Mouse (Mus musculus): ENCODE data around the gene Wwp2.

Gene Wwp2

DNA sequence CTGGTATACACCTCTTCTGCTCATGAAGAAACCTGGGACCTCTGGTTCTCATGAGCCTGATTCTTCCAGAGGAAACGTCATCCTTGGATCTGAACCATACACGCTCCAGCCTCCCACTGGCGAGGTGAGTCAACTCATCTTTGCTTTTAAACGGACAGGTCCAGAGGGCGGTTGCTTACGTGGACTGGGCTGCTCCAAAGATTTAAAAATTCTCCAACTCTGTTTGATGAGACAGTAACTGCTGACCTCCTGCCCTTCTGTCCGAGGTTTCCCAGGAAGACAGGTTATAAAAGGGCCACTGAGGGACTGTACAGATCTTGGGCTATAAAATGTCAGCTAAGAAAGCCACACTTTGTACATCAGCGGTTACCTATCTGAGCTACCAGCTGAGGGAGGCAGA lies 5.3 kb upstream of the Wwp2 start:
- DNase-seq (ENCODE audit: low read depth, low spot score): no peak

DNA sequence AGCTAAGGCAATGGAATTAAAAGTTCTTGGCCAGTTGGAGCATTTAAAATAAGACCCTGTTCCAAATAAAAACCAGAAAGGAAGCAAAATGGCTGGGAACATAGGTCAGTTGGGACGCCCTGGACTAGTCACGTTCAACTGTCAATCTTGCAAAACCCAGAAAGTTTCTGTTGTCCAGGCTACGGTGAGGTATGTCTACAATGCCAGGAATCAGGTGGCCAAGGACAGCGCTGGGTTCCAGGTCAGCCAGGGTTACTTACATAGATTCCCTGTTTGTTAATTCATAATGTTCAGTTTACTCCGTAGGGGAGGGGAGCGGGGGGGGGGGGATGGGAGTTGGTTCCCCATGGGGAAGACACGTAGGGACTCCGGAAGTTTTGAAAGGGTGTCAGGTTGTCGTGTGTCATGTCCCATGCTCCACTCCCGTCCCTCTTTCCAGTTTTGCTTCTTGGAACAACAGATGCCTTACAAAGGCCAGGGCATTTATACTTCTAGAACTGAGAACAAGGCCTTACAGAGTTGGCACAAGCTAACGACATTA lies 674 bp upstream of the Wwp2 start:
- no peak for DNase-seq (ENCODE audit: low read depth, low spot score)

DNA sequence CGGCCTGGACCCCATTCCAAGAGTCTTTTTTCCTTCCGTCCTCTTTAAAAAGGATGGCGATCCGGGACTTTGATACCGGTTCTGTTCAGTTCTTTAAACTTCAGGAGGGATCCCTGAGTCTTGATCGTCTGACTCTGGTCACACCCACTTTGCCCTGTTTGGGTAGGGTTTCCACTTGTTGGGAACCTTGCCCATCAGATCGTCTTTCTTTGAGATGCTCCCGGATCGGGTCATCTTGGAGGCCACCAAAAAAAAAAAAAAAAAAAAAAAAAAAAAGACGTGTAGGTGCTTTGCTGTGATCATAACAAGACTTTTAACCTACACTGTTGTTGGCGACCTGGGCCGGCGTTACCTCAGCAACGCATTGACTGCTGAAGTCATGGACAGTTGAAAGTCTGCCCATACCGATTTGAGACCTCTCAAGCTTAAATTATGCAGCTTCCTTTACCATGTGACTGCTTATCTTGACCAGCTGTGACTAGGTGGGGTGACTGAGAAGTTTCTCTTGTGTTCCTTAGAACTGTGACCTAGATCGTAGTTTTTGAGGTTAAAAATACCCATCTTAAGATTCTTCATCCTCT lies 766 bp downstream of the Wwp2 start:
- DNase-seq (ENCODE audit: low read depth, low spot score): peak; percentile 9

DNA sequence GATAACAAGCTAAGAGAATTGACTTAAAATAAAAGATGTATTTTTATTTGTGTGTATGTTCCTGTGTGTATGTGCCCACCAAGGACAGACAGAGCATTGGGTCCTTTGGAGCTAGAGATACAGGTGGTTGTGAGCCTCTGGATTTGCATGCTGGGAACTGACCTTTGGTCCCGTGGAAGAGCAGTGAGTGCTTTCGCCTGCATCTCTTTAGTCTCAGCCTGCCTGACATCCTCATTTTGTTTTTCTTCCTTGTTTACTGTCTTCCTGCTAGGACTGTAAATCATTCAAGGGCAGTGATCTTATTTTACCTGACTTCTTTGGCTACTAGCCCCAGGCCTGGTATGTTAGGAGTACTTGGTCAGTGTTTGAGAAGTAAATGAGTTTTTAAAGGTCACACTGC lies 1.5 kb downstream of the Wwp2 start:
- DNase-seq (ENCODE audit: low read depth, low spot score): no peak

DNA sequence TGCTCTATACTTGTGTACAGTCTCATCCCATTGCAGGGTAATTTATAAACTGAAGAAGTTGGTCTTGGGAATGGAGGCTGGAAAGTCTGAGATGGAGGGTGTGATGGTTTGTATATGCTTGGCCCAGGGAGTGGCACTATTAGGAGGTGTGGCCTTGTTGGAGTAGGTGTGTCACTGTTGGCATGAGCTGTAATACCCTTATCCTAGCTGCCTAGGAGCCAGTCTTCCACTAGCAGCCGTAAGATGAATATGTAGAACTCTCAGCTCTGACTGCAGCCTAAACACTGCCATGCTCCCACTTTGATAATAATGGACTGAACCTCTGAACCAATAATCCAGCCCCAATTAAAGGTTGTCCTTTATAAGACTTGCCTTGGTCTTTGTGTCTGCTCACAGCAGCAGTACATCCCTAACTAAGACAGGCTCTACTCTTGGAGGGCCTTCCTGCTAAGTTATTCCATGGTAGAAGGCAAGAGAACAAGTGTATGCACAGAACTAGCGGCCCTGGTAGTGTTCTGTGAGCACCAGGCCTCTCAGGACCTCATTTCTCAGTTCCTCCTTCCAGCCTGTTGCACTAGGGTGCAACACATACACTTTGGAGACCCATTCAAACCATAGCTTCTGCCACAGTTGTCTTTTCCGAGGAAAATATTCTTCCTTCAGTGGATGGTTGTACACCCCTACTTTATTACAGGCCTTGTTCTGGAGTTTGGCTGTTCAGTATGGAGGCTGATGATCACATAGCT lies 3.9 kb downstream of the Wwp2 start:
- no peak for DNase-seq (ENCODE audit: low read depth, low spot score)

DNA sequence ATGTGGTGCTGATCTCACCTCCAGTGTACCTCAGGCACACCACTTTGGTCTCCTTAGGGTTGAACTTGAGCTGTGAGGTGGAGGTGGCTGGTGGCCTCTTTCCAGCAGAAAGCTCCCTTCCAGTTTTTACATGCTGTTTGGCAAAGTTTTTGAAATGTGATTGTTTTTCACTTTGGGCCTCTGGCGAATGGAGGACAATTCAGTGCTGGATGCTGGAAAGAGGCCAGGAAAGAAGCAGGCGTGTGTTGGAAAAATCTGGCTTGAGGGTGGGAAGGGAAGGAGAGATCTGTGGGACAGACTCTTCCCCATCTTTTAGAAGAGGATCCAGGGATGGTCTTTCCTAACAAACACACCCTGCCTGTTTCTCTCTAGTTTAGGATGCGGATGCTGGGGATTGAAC lies 8.5 kb downstream of the Wwp2 start:
- no peak for DNase-seq (ENCODE audit: low read depth, low spot score)

DNA sequence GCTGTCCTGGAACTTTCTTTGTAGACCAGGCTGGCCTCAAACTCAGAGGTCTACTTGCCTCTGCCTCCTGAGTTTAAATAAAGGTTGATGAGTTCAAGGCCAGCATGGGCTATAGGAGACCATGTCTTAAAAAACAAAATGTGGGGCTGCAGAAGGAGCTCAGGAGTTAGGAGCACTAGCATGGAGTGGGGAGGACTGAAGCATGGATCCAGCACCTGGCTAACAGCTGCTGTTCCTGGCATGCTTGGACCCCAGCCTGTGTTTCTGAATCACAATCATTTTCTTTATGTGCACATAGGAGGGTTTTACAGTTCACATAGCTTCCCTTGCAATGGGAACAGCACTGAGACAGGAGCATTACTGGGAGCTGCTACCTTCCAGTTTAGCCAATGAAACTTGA lies 11.5 kb downstream of the Wwp2 start:
- DNase-seq (ENCODE audit: low read depth, low spot score): no peak

DNA sequence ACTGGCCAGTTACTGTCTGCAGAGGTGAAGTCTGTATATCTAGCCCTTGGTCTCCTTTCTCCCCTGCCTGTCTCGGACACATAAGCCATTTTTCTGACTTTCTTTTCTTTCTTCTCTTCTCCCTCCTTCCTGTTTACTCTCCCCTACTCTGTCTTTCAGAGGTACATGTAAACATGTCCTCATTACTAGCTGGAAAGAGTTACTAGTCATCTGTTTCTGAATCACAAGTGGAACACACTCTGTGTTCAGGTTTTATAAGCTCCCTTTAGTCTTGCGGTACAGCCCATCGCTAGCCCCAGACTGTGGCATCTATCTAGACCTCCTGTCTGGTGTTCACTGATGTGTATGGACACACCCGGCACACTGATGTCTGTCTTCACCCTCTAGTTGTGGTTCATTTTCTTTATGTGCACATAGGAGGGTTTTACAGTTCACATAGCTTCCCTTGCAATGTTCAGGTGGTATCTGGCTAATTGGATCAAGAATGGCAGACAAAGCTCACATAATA lies 12.3 kb downstream of the Wwp2 start:
- DNase-seq (ENCODE audit: low read depth, low spot score): no peak

DNA sequence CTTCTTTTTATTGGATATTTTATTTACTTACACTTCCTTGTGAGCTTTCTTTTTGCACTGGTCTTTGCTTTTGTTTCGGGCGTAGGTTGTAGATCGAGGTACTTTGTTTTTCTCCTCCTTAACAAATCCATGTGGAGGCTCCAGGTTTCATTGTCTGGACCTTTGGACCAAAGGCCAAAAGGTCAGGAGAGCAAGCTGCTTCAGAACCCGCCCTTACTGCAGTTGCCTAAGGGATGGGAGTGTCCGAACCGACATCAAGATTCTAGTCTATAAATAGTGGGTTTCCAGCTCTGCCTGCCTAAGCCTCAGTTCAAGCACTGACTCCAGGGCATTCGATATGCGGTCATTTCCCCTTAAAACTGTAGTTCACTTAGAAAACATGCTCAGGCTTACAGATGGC lies 13.0 kb downstream of the Wwp2 start:
- DNase-seq (ENCODE audit: low read depth, low spot score): no peak

DNA sequence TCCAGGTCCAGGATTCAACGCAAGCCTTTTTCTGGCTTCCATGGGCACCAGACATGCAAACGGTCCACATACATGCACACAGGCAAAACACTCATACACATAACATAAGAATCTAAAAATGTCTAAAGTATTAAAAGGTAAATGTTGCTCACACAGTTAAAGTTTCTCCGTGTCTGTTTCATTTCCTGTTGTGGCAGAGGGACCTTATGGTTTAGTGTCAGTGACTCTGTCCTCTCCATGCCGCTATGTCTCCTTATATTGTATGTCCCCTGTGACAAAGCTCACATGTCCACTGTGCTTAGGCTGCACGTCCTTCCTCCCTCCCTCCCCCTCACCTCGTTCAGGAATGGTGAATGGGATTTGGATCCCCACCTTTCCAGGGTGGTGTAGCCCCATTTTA lies 13.5 kb downstream of the Wwp2 start:
- no peak for DNase-seq (ENCODE audit: low read depth, low spot score)

DNA sequence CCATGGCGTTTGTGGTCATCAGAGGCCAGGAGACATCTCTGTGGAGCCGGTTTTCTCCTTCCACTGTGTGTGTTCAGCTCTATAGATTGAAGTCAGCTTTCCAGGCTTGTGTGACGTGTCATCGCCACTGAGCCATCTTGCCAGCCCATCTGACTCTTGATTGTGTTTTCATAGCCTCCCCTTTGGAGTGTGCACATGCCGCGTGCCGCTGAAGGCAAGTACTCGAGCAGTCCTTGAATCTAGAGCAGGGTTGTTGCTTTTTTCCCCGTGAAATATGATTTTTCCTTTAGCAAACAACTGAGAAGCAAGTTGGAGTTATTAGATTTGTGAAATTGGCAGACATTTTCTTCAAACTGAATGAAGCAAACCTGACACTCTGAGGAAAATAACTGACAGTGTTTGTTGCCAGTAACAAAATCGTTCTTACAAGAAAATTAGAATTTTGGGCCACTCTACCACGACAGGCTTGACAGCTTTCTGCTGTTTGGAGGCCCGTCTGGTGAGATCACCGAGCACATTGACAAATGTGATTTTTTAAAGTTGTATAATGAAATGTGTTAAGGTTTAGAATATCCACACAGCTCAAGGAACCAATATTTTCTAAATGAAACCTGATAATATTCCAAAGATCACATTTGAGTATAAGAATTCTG lies 15.4 kb downstream of the Wwp2 start:
- no peak for DNase-seq (ENCODE audit: low read depth, low spot score)

DNA sequence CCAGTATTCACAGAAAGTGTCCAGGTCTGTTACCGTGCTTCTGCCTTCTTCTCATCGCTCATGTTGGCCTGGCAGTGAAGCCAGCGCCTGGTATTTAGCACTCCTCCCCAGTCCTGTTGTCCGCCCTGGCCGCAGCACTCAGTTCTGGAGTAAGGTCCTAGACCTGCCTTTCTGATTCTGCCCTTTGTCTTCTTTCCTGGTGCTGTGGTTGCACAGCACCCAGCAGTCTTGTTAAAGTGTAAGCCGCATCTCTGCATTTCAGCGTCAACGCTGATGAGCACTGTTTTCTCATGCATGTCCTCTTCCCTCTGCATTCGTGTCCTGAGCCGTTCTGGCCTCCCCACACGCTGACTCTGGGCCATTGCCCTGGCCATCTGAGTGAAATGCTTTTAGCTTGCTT lies 17.2 kb downstream of the Wwp2 start:
- no peak for DNase-seq (ENCODE audit: low read depth, low spot score)

DNA sequence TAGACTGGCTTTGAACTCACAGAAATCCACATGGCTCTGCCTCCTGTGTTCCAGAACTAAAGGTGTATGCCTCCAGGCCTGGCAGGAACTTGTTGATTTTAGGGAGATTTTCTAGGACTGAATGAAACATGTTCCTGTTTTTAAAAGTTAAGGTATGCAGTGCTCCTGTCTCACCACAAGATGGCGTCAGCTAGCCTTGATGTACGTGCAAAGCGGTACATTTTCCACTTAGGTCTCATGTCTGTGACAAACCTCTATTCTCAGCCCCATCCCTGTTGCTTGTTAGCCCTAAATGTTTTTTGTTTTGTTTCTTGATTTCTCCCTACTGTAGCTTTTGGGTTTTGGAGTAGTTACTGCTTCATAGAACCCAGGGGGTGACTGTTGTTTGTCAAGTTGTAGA lies 19.1 kb downstream of the Wwp2 start:
- peak; percentile 67 for DNase-seq (ENCODE audit: low read depth, low spot score)

DNA sequence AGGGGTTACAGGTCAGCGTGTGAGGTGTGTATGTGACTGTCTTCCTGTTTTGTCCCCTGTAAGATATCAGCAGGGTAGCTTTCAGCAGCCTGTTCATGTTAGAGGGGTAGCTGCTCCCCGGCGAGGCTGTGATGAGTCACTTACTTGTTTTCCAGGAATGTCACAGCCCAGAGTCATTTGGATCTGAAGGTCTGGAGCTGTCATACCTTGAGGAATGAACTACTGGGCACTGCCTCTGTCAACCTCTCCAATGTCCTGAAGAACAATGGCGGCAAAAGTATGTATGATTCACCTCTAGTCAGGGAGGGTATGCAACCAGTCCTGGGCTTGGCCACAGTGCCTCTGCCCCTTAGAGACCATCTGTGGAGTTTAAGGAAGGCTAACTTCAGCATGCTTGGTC lies 21.6 kb downstream of the Wwp2 start:
- DNase-seq (ENCODE audit: low read depth, low spot score): no peak

DNA sequence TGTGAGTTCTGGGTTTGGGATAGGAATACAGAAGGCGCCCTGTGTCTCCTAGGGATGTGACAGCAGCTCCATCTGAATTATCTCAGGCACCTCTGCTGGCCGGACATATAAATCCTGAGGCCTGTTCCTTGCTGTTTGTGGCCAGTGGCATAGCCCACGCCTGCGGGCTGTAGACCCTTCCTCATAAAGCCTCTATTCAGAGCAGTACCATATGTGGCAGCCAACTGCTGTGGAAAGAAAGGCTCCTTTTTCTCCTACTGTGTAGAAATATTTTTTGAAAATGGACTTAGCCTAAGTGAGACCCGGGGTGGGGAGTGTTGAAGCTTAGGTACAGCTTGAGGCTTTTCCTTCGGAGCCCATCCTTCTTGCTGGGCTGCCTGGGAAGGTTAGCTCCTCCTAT lies 22.1 kb downstream of the Wwp2 start:
- DNase-seq (ENCODE audit: low read depth, low spot score): no peak

DNA sequence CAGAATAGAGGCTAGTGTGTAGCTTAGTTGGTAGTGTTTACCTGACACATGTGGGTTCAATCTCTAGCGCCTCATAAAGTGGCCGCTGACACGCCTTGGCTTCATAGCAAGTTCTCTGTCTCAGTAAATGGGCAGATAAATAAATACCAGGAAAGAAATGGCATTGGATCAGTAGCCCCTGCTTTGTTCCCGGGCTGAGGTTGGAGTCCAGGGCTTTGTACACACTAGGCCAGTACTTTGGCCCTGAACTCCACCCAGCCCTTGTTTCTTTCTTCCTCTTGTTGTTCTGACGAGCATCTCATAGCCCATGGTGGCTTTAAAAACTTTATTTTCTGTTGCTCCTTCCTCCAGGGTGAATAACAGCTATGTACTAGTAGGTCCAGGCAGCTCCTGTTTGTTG lies 26.3 kb downstream of the Wwp2 start:
- no peak for DNase-seq (ENCODE audit: low read depth, low spot score)

DNA sequence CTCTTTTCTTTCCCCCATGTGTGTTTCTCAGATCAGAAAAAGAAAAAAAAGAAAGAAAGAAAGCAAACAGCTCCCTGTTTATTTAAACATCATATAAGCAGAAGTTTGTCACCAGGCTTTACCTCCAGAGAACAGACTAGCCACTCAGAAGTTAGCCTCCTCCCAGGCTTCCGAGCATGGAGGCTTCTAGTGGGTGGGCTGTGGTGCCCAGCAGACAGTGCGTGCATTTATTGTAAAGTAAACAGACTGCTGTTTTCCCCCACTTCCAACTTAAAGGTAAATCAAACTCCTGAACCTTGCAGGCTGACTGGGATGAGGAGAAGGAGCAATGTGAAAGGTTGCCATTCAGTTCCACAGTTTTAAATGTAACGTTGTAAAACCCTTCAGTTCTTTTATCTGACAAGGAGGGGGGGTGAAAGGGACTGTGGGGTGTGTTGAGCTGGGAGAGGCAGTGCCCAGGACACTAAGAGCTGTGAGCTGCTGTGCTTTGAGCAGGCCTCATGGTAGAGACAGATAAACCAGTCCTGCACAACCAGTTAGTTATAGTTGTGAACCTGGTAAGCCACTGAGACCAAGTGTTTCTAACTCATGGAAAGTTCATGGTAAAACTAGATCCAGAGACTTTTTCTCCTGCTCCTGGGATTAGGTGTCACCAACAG lies 29.3 kb downstream of the Wwp2 start:
- no peak for DNase-seq (ENCODE audit: low read depth, low spot score)

DNA sequence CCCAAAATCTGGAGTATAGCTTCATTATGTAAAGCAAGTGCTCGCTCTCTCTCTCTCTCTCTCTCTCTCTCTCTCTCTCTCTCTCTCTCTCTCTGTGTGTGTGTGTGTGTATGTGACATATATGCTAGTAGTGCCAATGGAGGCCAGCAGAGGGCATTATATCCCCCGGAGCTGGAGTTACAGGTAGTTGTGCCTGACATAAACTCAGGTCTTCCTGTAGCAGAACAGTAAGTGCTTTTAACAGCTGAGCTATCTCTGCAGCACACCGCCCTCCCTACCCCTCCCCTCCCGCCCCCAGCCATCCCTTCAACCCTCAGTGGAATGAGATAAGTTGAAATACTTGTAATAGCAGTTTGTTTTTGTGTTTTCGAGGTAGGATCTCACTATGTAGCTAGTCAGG lies 30.5 kb downstream of the Wwp2 start:
- DNase-seq (ENCODE audit: low read depth, low spot score): no peak

DNA sequence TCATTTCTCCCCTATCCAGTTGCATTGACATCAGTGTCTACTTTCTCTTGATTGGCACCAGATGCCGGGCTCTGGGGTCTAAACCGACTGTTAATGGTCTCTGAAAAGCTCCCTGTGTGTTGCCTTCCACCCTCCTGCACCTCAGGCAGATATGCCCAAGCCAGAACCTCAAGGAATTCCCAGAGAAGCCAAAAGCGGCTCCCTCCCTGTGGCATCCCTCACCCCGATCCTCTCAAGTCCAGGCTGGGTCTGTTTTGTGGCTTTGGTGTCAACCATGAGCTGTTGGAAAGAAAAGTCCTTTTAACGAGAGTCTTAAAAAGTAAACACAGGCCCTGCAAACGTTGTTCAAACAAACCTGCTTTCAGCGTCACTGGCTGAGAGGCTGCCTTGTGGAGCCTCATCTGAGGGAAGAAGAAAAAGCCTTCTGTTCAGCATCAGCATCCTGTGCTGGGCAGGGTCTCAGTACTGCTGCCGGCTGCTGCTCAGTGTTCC lies 32.7 kb downstream of the Wwp2 start:
- peak; percentile 69 for DNase-seq (ENCODE audit: low read depth, low spot score)

DNA sequence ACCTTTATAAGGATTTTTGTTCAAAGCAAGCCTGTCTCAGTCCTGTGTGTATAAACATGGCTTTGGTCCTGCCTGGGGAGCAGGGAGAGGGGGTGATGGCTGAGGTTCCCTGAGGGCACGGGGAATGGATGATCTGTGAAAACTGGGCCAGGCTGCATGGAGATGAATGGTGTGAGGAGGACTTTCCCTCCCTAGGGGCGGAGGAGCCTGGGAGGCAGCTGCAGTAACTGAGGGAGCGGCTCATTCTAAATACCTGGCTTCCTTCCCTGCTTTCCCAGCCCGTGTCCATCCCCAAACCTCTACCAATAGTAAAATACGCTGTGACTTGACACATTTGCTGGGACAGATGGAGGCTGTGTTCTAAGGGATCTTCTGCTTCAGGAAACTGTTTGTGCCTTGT lies 34.1 kb downstream of the Wwp2 start:
- DNase-seq (ENCODE audit: low read depth, low spot score): no peak

DNA sequence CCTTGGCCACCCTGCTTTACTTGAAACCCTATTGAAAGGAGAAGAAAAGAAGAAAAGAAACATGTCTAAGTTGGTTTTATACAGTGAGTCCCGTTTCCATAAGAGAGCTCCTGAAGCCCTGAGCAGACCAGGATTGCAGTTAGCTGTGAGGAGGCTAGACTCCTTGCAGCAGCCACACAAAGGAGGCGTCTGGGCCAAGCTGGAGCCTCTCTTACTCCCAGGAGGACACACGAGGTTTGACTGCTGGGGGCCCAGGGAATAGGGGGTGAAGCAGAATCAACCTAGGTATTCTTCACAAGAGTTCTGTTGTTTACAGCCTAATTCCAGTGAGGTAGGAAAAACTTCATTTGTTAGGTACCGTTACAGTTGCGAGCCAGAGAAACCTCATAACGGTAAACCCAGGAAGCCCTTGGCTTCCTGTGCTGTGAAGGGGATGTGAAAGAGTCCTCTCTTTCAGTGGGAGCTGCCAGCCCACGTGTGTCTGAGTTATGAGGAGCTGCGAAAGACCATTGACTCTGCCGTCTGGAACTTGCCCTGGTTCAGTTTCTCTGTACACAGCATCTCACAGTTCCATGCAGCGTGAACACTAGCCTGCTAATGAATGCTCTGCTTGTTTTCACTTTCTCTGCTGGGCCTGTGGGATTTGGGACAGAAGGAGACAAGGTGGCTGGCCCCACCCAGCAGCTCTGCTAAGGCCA lies 36.4 kb downstream of the Wwp2 start:
- DNase-seq (ENCODE audit: low read depth, low spot score): peak; percentile 76

Data from forelimb bud, embryonic 11.5 days (tissue).